Mouse (Mus musculus) left cerebral cortex, postnatal 36 days (tissue): Measurements from ENCODE around the gene Mthfr. TPM values are rescaled to one million over a fixed set of nuclear protein-coding genes. Genes with fewer than 3 reads are reported as not detected.

ENCODE experiments used
- DNase-seq, 2 experiments: peaks; one replicate each; pipeline ENCODE4 v3.0.0; 2021 to 2022; ENCODE audit warnings: low spot score in 2 of 2, mixed read lengths in 1 of 2
- intact Hi-C: fragments of 180-260 bp; cut with DNase I; formaldehyde crosslinking; loops from one replicate; pipeline ENCODE4 v1.15.1; 2025
- total RNA-seq, 2 experiments: library from RNA; stranded (reverse); gene quantifications; 2 replicates each; pipeline ENCODE4 v1.2.3; 2021

Gene Mthfr
- total RNA-seq, result 10 to 100 TPM; 26.6 to 38.0 TPM

- intact Hi-C loops, result no loop called here
- DNase-seq, result peak; percentile 100
Observed at GRCm38 (mm10) chr4:148038600-148039253, at the start of gene Mthfr, which contains the start of gene Clcn6. TSS of gene Mthfr (plus strand) at chr4:148039077. TSS of gene Clcn6 (minus strand) at chr4:148038821.

DNA sequence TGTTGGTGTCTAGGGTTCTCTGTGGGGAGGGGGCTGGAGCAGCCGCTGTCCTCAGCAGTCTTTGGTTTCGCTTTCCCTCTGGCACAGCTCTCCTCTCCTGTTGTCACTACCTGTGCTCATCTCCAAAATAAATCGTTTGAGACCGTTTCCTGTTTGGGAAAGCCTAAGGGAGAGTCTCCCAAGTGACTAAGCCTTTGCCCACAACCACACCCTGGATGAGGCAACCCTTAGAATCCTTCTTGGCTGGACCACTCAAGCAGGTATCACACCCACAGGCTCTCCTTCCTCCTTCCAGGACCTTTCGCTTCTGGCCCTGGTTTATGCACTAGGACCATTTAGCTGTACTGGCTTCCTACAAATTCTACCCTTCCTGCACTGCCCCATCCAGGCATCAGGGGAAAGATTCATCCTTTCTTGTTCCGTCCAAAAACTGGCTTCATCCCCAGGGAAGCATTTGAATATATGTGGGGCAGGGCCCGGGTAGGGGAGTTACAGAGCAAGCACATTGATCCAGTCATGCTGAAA lies 45.2 kb upstream of the Mthfr start:
- intact Hi-C loops, result no loop called here
- no peak for DNase-seq

DNA sequence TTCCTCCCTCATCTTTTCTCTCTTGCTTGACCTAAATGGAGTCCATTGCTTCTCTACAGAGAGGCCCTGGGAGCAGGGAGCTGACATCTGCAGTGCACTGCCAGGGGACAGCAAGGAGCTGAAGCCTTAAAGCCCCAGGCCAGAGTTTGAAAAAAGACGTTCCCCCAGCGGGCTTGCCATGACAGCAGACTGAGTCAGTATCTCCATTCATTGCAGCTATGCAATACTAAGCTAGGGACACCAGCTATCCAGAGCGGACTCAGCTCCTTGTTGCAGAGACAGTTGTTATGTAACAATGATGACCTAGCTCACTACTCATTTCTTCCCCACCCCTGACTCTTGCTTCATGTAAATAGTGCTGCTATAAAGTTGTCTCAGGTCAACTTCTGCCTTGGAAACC lies 43.6 kb upstream of the Mthfr start:
- intact Hi-C loops, result no loop called here
- no peak for DNase-seq

DNA sequence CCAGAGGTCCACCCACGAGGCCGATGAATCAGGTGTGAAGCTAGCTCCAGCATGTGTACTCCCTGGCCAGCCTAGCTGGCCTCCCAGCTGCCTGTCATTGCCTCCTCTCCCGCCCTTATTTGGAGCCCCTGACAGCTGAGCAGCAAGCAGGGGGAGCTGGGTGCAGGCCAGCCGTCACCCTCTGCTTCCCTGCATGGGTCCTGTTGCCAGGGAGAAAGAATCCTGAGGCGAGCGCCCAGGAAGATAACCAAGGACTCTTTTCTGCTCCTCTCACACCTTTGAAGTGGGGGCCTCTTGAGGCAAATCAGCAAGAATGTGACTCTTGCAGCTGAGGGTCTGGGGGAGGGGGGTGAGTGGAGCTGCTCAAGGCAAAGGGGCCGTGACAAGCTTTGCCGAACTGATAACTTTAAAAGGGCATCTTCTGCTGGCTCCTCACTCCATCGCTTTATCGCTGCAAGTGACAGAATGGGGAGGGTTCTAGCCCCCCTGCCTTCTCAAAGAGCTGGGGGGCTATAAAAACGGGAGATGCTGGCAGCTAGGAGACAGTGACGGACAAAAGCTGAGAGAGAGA lies 38.6 kb upstream of the Mthfr start, which contains the start of gene Nppa:
Gene Nppa, plus strand, starts transcription at position 521 of the 571 bp plus-strand sequence.
- DNase-seq, result no peak
- intact Hi-C loops, result no loop called here

DNA sequence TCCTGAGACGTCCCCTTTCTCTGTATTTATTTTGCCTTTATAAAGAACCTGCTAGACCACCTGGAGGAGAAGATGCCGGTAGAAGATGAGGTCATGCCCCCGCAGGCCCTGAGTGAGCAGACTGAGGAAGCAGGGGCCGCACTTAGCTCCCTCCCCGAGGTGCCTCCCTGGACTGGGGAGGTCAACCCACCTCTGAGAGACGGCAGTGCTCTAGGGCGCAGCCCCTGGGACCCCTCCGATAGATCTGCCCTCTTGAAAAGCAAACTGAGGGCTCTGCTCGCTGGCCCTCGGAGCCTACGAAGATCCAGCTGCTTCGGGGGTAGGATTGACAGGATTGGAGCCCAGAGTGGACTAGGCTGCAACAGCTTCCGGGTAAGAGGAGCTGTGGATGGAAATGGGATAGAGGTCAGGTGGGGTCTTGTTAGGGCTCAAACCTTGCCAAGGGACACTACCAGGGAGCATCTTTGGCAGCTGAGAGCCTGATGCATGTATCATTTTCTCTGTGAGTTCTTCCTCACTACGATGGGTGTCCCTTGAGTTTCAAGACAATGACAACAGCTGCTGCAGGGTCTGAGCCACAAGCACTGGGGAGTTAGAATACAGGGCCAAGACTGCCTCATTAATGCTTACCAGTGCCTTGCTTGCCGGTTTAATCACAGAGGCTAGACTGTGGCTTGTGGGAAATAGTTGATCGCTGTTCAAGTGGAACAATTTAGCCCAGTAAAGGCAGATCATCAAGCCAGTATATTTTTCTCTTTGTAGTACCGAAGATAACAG lies 37.7 kb upstream of the Mthfr start:
- intact Hi-C loops, result no loop called here
- DNase-seq, result no peak

DNA sequence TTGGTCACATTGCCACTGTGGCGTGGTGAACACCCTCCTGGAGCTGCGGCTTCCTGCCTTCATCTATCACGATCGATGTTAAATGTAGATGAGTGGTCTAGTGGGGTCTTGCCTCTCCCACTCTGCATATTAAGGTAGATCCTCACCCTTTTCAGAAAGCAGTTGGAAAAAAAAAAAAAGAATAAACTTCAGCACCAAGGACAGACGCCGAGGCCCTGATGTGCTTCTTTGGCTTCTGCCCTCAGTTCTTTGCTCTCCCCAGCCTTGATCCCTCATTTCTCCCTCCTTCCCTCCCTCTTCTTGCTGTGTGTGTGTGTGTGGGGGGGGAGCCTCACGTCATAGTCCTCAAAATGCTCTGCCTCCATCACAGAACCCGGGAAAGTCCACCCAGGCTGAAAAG lies 37.0 kb upstream of the Mthfr start:
- DNase-seq, result no peak
- intact Hi-C loops, result no loop called here

DNA sequence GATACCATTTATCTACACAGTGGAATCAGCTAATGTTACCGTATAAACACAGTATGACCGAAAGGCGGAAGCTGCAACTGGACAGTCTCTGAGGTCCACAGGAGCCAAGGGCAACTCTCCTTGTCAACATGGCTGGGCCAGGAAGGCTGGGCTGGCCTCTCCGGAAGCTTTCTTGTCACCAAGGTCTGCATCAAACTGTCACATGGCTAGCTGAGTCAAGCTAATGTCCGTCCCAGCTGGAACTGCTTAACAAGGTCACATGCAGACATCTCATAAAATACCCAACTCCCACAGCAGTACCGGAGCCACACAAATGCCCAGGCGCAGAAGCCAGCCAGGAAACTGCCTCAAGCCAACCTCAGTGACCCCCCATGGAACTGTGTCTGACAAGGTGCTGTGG lies 34.5 kb upstream of the Mthfr start:
- intact Hi-C loops, result no loop called here
- DNase-seq, result no peak

GRCm38 (mm10) chr4:148008412-148008811 lies 30.5 kb upstream of the Mthfr start:
- intact Hi-C loops, result loop anchor here (2.0 kb wide), 1 partner anchor 56 kb away; no protein-coding TSS in a partner anchor
- peak; percentile 61 to 62 for DNase-seq

DNA sequence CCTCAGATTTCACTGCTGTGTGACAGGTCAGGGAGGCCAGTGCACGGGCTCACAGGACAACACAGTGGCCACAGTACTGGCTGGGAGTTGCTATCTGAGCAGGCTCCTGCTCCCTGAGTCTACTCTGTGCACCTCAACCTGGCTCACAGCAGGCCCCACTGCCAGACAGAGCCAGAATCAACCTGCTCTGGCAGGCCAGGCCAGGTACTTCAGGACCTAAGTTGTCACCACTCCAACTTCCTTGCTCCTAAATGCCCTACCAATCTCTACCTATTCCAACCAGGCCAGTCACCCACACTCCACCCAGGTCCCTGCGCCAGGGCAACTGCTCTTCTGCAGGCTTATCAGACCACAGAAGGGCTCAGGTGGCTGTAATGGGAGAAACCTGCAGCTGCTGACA lies 29.2 kb upstream of the Mthfr start:
- intact Hi-C loops, result loop anchor here (2.0 kb wide), 1 partner anchor 57 kb away; no protein-coding TSS in a partner anchor
- DNase-seq, result no peak

DNA sequence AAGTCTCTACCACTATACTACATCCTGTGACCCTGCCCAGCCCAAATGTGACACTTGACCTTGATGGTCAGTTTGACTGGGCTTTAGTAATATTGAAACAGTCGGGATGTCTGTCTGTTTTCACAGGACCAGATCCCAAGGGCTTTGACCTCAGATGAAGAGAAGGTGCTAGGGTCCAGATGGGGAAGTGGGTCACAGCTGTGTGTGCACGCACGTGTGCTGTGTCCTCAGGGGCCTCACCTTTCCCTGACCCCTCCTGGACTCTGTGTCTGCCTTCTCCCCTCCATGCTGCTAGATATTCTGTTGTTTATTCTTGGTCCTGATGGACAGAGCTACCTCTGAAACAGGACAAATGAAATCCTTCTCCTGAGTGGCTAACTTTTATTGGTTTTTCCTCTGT lies 27.5 kb upstream of the Mthfr start:
- intact Hi-C loops, result no loop called here
- DNase-seq, result no peak

DNA sequence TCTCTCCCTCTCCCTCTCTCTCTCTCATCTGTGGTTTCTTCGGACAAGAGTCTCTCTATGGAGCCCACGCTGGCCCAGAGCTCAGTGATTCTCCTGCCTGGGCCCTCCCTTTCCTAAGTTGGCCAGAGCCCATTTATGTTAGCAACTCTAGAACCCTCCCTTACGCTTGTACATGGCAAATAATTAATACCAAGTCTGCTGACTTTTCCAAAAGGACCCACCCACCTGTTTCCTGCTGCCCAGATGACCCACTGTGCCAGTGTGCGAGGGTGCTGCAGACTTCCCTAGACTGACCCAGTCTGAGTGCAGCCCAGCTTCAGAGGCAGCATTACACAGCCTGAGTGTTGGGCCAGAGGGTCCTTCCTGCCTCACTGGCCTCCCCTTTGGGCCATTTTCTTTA lies 26.7 kb upstream of the Mthfr start:
- intact Hi-C loops, result no loop called here

GRCm38 (mm10) chr4:148015418-148015817 lies 23.5 kb upstream of the Mthfr start:
- DNase-seq, result no peak
- intact Hi-C loops, result no loop called here

More for the DNA sequence above, 26.7 kb upstream of the Mthfr start:
- DNase-seq, result no peak

GRCm38 (mm10) chr4:148016981-148017380 lies 21.9 kb upstream of the Mthfr start:
- intact Hi-C loops, result no loop called here
- no peak for DNase-seq

GRCm38 (mm10) chr4:148018410-148018809 lies 20.5 kb upstream of the Mthfr start:
- intact Hi-C loops, result no loop called here

DNA sequence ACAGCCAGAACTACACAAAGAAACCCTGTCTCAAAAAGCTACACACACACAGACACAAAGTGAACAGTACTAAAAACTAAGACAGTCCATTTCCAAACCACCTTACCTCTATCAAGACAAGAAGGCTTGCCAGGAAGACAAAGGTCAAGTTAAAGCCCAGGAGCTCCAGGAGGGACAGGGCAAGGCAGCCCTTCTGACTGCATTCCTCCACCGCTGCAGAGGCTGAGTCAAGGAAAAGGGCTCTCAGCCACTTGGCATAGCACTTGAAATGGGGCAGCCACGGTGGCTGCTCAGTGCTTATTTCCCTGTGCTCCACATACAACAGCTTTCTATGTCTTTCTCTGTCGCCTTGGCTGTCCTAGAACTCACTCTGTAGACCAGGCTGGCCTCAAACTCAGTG lies 14.9 kb upstream of the Mthfr start:
- intact Hi-C loops, result no loop called here

More at GRCm38 (mm10) chr4:148018410-148018809, 20.5 kb upstream of the Mthfr start:
- no peak for DNase-seq

GRCm38 (mm10) chr4:148029297-148029696 lies 9.6 kb upstream of the Mthfr start:
- intact Hi-C loops, result no loop called here
- DNase-seq, result no peak

More for the DNA sequence above, 14.9 kb upstream of the Mthfr start:
- no peak for DNase-seq

DNA sequence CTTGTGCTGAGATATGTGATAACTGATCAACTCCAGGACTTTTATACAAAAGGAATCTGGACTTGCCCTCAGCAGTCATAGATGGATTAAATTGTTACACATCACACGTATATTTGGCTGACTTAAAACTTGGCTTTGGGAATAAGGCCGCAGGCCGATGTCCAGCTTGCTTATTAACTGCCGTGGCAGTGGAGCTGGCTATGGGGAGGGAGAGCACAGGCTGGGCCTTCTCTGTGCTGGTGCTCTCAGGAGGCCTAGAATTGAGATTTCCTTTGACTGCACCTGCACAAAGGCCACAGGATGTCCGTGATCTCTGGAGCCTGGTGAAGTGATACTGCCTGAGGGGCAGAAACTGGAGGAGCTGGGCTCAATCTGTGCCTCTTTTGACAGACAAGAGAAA lies 8.4 kb upstream of the Mthfr start:
- DNase-seq, result no peak
- intact Hi-C loops, result no loop called here

DNA sequence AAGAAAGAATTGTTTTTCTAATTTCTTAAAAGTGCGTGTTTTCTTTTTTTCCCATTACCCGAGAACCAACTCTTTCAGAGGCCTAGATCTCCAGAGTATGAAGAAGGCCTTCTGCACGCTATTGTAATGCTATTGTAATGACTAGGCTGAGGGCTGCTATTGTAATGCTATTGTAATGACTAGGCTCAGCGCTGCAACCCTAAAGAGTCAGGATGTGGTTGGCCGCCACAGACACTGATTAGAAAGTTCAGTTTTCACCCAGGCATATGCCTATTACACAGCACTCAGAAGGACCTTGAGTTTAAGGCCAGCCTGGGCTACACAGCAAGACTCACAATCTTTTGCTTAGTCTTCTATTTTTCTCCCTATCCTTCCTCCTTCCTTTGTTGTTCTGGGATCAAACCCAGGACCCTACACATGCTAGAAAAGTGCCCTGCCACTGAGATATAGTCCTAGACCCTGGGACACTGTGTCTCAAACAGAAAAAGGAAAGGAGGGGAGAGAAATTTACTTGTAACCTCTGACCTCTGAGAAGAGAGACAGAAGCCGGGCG lies 4.9 kb upstream of the Mthfr start:
- no peak for DNase-seq
- intact Hi-C loops, result no loop called here

- intact Hi-C loops, result no loop called here
- DNase-seq, result no peak
Observed at GRCm38 (mm10) chr4:148035440-148035839, 3.4 kb upstream of the Mthfr start.

- no peak for DNase-seq
- intact Hi-C loops, result no loop called here
Observed at GRCm38 (mm10) chr4:148038079-148038599, 738 bp upstream of the Mthfr start.
